Mouse (Mus musculus): ENCODE data around the gene Erg. TPM values are rescaled to one million over a fixed set of nuclear protein-coding genes. Genes with fewer than 3 reads are reported as not detected.

The Erg gene
- polyA plus RNA-seq, 1 experiment from 2014 or later = 1.8 TPM

DNA sequence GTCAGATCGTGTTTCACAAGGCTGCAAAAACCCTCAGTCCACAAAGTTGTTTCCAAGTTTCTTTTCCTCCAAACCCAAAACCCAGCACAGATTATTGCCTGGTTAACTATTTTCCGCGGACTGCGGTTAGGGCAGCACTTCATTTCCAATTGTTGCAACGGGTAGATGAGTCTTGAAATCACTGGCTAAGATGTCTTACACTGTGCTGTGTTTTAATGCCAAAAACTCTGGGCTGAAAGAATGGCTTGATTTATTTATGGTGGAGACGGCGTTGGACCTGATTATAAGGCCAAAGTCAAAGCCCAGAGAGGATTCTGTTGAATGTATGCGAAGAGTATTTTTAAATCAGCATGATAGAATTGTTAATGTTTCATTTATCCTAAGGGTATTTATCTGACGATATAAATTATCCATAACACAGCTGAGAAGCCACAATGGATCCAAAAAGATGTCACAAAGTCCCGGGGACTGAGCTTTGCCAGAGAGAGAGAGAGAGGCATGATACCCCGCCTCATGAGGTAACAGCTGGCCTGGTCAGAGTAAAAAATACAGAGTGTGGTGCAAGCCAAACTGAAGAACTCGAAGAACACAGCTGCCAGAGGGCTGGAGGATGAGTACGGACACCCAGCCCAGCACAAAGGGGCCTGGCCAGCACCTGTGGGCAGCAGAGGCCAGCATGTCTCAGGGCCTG is 53.9 kb downstream of the Erg start:
- Histone ChIP-seq H3K4me1 (replicated peaks) (no peaks in the 10 kb centered on the region), H3K4me3 (replicated peaks) (no peak overlapping the region)
- 68% methylated on average over 13 of the region's 13 CpGs for WGBS (ENCODE audit: insufficient replicate concordance)

DNA sequence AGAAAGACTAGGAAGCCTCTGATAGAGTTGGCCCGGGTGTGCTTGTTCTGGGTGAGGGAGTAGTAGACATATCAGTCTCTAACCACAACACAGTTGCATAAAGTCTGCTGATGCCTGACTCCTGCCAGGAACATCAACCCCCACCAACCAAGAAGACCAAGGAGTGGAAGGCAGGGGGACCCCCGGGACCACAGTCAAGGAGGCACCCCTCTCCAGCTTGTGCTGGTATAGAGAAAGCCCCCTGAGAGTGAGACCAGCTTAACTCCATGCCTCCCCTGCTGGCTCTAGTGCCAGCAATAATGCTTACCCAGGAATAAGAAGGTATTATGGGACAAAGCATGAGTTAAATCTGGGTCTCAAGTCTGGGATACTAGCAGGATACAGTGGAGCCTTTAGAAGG is 58.8 kb downstream of the Erg start:
- H3K4me2 ChIP-seq = no peak overlapping the region
- no peaks in the 10 kb centered on the region for H3K4me1 ChIP-seq (replicated peaks)
- no peak overlapping the region for H3K27ac ChIP-seq (replicated peaks)
- no peaks in the 10 kb centered on the region for H3K27me3 ChIP-seq
- H3K36me3 ChIP-seq (replicated peaks) = no peaks in the 10 kb centered on the region
- WGBS (ENCODE audit: insufficient replicate concordance) = 69% methylated on average over 2 of the region's 2 CpGs
- no peaks in the 10 kb centered on the region for H3K9me3 ChIP-seq (replicated peaks)
- no peak for ATAC-seq (ENCODE audit: insufficient read depth)
- H3K4me3 ChIP-seq (replicated peaks) = no peak overlapping the region
- no peak overlapping the region for H3K9ac ChIP-seq

More for the DNA sequence above, 53.9 kb downstream of the Erg start:
- no peaks in the 10 kb centered on the region for H3K9me3 ChIP-seq (replicated peaks)
- H3K36me3 ChIP-seq (replicated peaks) = no peaks in the 10 kb centered on the region
- no peak for ATAC-seq (ENCODE audit: insufficient read depth)
- H3K27ac ChIP-seq (replicated peaks) = no peak overlapping the region
- H3K27me3 ChIP-seq = no peaks in the 10 kb centered on the region
- no peak overlapping the region for H3K9ac ChIP-seq
- no peak overlapping the region for H3K4me2 ChIP-seq

DNA sequence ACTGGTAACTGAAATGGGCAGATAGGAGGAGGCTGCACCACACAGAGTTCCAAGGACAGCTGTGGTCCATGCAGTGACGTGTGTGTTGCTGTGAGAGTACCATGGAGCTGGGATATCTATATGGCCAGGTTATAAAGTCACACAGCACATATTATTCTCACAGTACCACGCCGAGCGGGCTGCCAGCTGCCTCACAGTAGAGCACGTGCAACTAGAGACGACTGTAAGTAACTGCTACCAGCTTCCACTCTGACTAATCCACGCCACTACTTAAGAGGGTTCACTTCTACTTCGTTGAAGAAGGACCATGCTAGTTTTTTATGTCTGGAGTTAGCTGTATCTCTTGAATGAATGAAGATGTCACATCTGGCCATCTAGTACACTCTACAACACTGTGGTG is 66.9 kb downstream of the Erg start:
- WGBS (ENCODE audit: insufficient replicate concordance) = 53% methylated on average over 8 of the region's 8 CpGs
- no peak for ATAC-seq (ENCODE audit: insufficient read depth)
- H3K27me3 ChIP-seq = no peaks in the 10 kb centered on the region

DNA sequence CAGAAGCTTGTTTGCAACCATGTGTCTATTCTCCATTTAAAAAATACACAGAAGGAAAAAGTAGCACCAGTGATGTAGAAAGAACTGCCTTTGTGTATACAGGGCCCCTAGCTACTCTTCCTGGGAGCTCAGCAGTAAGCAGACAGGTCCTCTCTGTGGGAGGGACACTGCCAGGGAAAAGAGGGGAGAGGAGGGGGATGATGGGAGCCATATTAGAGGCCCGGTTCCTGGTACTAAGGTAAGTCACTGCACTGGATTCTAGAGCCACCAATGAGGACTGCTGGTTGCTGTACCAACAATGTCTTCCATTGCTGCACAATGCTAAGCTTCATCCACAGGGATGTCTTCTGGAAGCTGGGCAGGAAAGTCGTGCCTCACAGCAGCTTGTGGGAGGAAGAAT is 80.3 kb downstream of the Erg start:
- WGBS (ENCODE audit: insufficient replicate concordance) = 52% methylated on average over 2 of the region's 2 CpGs
- ATAC-seq (ENCODE audit: insufficient read depth) = no peak
- H3K4me1 ChIP-seq (replicated peaks) = no peaks in the 10 kb centered on the region
- H3K4me2 ChIP-seq = no peak overlapping the region
- no peaks in the 10 kb centered on the region for H3K36me3 ChIP-seq (replicated peaks)
- no peaks in the 10 kb centered on the region for H3K27me3 ChIP-seq
- H3K27ac ChIP-seq (replicated peaks) = no peak overlapping the region
- no peak overlapping the region for H3K9ac ChIP-seq
- H3K4me3 ChIP-seq (replicated peaks) = no peak overlapping the region
- H3K9me3 ChIP-seq (replicated peaks) = no peaks in the 10 kb centered on the region

More for the DNA sequence above, 66.9 kb downstream of the Erg start:
- no peaks in the 10 kb centered on the region for H3K4me1 ChIP-seq (replicated peaks)
- H3K9me3 ChIP-seq (replicated peaks) = no peaks in the 10 kb centered on the region
- no peak overlapping the region for H3K4me3 ChIP-seq (replicated peaks)
- H3K4me2 ChIP-seq = no peak overlapping the region
- no peak overlapping the region for H3K9ac ChIP-seq
- H3K27ac ChIP-seq (replicated peaks) = no peak overlapping the region
- no peaks in the 10 kb centered on the region for H3K36me3 ChIP-seq (replicated peaks)

DNA sequence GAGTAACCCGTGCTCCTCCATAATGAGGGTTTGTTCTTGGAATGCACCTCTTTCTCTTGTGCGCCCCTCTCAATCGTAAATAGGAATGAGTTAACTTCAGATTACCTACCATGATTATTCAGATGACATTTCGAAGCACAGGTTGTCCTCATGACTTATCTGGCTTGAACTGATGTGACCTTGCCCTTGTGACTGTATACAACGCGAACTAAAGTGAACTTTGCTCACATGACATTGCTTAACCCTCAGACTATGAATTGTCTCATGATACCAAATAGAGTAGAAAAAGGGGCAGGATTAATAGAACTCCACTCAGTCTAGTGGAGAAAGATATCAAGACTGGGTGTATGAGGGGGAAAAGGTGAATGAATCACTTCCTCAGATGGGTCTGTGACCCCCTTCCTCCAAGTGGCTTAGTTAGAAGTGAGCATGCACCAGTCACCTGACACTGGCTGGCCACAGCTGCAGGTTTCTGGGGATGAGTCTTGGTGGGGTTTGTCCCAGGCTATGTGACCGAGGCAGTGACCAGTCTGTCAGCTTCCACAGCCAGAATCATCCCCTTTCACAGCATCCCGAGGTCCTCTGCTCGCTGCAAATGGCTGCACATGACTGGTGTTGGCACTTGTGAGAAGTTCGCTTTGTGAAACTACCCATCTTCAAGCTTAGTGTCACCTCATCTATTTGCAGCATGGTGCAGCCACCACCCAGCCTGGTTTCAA is 89.7 kb downstream of the Erg start:
- Histone ChIP-seq H3K27me3 (no peaks in the 10 kb centered on the region), H3K36me3 (replicated peaks) (no peaks in the 10 kb centered on the region), H3K4me2 (no peak overlapping the region), H3K4me3 (replicated peaks) (no peak overlapping the region), H3K4me1 (replicated peaks) (no peaks in the 10 kb centered on the region), H3K9me3 (replicated peaks) (no peaks in the 10 kb centered on the region), H3K9ac (no peak overlapping the region), H3K27ac (replicated peaks) (no peak overlapping the region)
- WGBS (ENCODE audit: insufficient replicate concordance) = 69% methylated on average over 10 of the region's 10 CpGs
- ATAC-seq (ENCODE audit: insufficient read depth) = no peak

DNA sequence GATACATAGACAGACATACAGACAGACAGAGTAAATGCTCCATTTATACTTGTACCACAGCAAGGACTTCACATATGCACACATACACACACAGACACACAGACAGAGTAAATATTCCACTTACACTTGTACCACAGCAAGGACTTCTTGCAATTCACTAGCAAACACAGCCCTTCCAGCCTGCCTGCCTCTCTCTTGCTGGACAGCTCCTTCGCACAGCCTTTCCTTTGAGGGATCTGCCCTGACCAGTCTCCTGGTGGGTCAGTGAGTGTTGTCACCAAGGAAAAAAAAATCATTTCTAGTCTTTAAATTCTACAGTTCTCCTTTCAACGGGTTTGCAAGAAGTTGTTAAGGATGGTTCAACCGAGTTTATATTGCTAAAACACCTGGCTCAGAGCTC is 92.3 kb downstream of the Erg start:
- Histone ChIP-seq H3K27ac (replicated peaks) (no peak overlapping the region), H3K9ac (no peak overlapping the region), H3K4me3 (replicated peaks) (no peak overlapping the region), H3K27me3 (no peaks in the 10 kb centered on the region), H3K36me3 (replicated peaks) (no peaks in the 10 kb centered on the region), H3K4me1 (replicated peaks) (no peaks in the 10 kb centered on the region), H3K9me3 (replicated peaks) (no peaks in the 10 kb centered on the region), H3K4me2 (no peak overlapping the region)
- no peak for ATAC-seq (ENCODE audit: insufficient read depth)
- WGBS (ENCODE audit: insufficient replicate concordance) = 47% methylated on average over 3 of the region's 3 CpGs

DNA sequence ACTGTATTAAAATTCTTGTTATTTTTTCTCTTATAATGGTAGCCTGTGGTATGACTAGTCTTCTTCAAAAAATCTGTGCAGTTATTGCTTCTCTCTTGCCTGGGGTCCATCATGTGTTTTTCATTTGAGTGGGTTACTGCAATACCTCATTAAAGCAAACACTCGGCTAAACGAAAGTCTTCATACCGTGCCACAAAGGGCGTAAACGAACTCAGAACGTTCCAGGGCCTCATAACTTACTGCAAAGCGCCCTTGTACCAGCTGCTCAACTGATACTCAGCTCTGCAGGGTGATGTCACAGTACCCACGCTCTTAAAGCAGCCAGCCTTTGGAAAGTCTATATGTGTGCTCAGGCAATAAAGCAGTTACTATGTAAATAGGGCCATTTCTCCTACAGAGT is 93.1 kb downstream of the Erg start:
- no peak overlapping the region for H3K27ac ChIP-seq (replicated peaks)
- H3K36me3 ChIP-seq (replicated peaks) = no peaks in the 10 kb centered on the region
- H3K9me3 ChIP-seq (replicated peaks) = no peaks in the 10 kb centered on the region
- no peaks in the 10 kb centered on the region for H3K27me3 ChIP-seq
- 67% methylated on average over 8 of the region's 8 CpGs for WGBS (ENCODE audit: insufficient replicate concordance)
- no peak for ATAC-seq (ENCODE audit: insufficient read depth)
- no peak overlapping the region for H3K9ac ChIP-seq
- H3K4me2 ChIP-seq = no peak overlapping the region
- H3K4me1 ChIP-seq (replicated peaks) = no peaks in the 10 kb centered on the region
- H3K4me3 ChIP-seq (replicated peaks) = no peak overlapping the region

DNA sequence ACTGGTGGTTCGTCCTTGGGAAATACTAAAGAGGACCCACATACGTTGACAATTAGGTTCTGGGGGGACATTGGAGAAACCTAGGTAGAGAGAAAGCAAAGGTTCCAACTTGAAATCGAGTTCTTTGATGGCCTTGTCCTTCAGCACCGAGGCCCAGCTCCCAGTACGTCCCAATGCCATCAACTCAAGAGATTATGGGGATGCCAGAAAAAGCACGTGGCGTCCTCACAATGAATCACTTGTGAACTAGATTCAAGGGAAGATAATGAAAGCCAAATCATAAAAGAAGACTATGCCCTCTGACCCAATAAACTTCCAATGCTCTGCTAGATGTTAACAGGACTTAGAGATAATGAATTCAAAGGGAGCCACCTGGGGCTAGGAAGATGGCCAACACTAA is 94.2 kb downstream of the Erg start:
- Histone ChIP-seq H3K27me3 (no peaks in the 10 kb centered on the region), H3K4me2 (no peak overlapping the region), H3K9me3 (replicated peaks) (no peaks in the 10 kb centered on the region), H3K36me3 (replicated peaks) (no peaks in the 10 kb centered on the region), H3K4me1 (replicated peaks) (no peaks in the 10 kb centered on the region), H3K9ac (no peak overlapping the region), H3K27ac (replicated peaks) (no peak overlapping the region), H3K4me3 (replicated peaks) (no peak overlapping the region)
- 63% methylated on average over 7 of the region's 7 CpGs for WGBS (ENCODE audit: insufficient replicate concordance)
- ATAC-seq (ENCODE audit: insufficient read depth) = no peak

DNA sequence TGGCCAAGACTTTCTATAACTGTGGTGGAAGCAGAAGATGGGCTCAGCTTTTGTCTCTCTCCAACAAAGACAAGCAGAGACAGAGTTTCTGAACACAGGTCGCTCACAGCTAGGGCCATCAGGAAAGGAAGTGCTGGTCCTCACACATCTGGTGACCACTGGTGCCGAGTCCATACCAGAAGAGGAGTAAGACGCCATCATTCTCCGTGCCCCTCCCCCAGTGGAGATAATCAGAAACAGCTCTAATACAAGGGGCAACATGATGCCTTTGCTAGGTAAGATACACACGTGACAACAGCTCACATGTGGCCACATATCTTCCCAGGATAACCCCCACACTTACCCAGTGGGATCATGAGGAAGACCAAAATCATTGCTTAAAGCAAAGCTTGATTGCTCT is 96.0 kb downstream of the Erg start:
- Histone ChIP-seq H3K27ac (replicated peaks) (no peak overlapping the region), H3K4me2 (no peak overlapping the region), H3K4me3 (replicated peaks) (no peak overlapping the region), H3K4me1 (replicated peaks) (no peaks in the 10 kb centered on the region), H3K36me3 (replicated peaks) (no peaks in the 10 kb centered on the region), H3K27me3 (no peaks in the 10 kb centered on the region), H3K9ac (no peak overlapping the region), H3K9me3 (replicated peaks) (no peaks in the 10 kb centered on the region)
- 49% methylated on average over 5 of the region's 5 CpGs for WGBS (ENCODE audit: insufficient replicate concordance)
- ATAC-seq (ENCODE audit: insufficient read depth) = no peak

DNA sequence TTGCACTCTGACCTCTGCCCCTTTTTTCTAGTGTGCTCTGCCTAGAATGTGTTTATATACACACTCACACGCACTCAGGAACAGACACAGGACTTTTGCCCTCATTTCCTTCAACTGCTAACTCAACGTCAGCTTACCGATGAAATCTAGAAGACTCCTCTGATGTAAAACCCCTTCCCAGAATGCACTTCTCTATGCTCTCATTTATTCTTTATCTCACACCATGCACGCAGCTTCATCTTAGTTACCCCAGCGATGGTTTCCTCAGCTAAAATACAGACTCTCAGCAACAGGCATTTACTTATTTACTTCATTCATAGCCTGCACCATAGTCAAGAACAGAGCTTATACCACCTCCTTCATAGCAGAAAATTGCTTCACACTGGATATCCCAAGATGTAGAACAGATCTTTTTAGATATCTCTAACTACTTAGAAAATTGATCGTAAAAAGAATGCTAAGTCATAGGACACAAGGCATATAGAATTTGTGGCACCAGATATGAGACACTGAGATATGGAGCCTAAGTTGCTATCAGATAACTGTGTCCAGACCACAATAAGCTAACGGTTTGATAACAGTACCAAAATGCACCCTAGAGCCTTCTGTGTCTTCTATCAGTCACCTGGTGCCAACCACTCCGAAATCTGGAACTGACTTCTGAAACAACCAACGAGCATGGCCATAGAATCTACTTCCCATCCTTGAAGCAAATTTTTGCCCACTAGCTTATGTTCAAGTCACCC is 98.6 kb downstream of the Erg start:
- Histone ChIP-seq H3K9me3 (replicated peaks) (no peaks in the 10 kb centered on the region), H3K4me3 (replicated peaks) (no peak overlapping the region), H3K4me1 (replicated peaks) (no peaks in the 10 kb centered on the region), H3K27me3 (no peaks in the 10 kb centered on the region), H3K27ac (replicated peaks) (no peak overlapping the region), H3K4me2 (no peak overlapping the region), H3K36me3 (replicated peaks) (no peaks in the 10 kb centered on the region), H3K9ac (no peak overlapping the region)
- no peak for ATAC-seq (ENCODE audit: insufficient read depth)
- 26% methylated on average over 9 of the region's 9 CpGs for WGBS (ENCODE audit: insufficient replicate concordance)

DNA sequence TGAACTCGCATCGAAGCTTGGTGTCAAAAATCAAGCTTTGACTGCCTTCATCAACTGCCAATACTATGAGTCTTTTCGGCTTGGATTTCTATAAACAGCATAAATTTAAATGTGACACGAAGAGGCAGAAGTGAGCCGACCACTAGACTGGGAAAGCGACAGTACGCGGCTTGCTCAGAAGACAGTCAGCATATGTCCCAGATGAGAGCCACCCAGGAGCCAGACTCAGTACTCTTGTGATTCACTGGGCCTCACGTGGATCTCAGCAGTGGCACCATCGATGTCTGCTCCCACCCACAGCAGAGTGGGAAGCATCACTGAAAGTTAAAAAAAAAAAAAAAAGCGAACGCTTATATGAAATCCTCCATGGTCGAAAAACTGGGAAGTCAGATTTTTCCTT is 105.2 kb downstream of the Erg start:
- H3K4me2 ChIP-seq = no peak overlapping the region
- H3K36me3 ChIP-seq (replicated peaks) = no peaks in the 10 kb centered on the region
- H3K9ac ChIP-seq = no peak overlapping the region
- no peak for ATAC-seq (ENCODE audit: insufficient read depth)
- H3K4me1 ChIP-seq (replicated peaks) = no peaks in the 10 kb centered on the region
- H3K9me3 ChIP-seq (replicated peaks) = no peaks in the 10 kb centered on the region
- H3K27ac ChIP-seq (replicated peaks) = no peak overlapping the region
- no peak overlapping the region for H3K4me3 ChIP-seq (replicated peaks)
- WGBS (ENCODE audit: insufficient replicate concordance) = 85% methylated on average over 13 of the region's 13 CpGs
- no peaks in the 10 kb centered on the region for H3K27me3 ChIP-seq
